Mouse (Mus musculus) thymus, adult 2 months (tissue): ENCODE data around the gene D430041D05Rik. TPM values are rescaled to one million over a fixed set of nuclear protein-coding genes. Genes with fewer than 3 reads are reported as not detected.

ENCODE experiments used
- DNase-seq: peaks from one replicate; pipeline ENCODE4 v3.0.0; 2021
- H3K27ac ChIP-seq: fragments of 200-500 bp; 2 replicates; pipeline ENCODE4 v1.5.1; 2012; ENCODE audit warnings: low read length, control low read depth; ENCODE audit not compliant: control insufficient read depth, insufficient read depth
- H3K27me3 ChIP-seq: fragments of 200-500 bp; 2 replicates; pipeline ENCODE4 v1.6.1; 2012; ENCODE audit warnings: mild to moderate bottlenecking, low read length, moderate library complexity, mixed read lengths; ENCODE audit not compliant: control insufficient read depth, insufficient read depth
- H3K36me3 ChIP-seq: fragments of 200-500 bp; 2 replicates; pipeline ENCODE4 v1.6.1; 2012; ENCODE audit warnings: mild to moderate bottlenecking, low read length, moderate library complexity; ENCODE audit not compliant: control insufficient read depth, insufficient read depth
- H3K4me1 ChIP-seq: fragments of 200-500 bp; replicated peaks from 2 replicates; pipeline ENCODE4 v1.6.1; 2012; ENCODE audit warnings: low read length; ENCODE audit not compliant: control insufficient read depth, insufficient read depth
- H3K4me3 ChIP-seq: fragments of 200-500 bp; 2 replicates; pipeline ENCODE4 v1.5.1; 2012; ENCODE audit warnings: mild to moderate bottlenecking, low read length, control low read depth, moderate library complexity; ENCODE audit not compliant: control insufficient read depth, insufficient read depth
- CTCF ChIP-seq: fragments of 200-500 bp; IDR thresholded peaks from 2 replicates; pipeline ENCODE4 v1.5.1; 2012; ENCODE audit warnings: mild to moderate bottlenecking, control low read depth, low read length, moderate library complexity, borderline replicate concordance; ENCODE audit not compliant: control insufficient read depth, poor library complexity, insufficient read depth; ENCODE audit errors: extremely low read depth
- POLR2A ChIP-seq: fragments of 200-500 bp; IDR thresholded peaks from 2 replicates; pipeline ENCODE4 v1.6.1; 2012; ENCODE audit warnings: mild to moderate bottlenecking, low read length, control low read depth, moderate library complexity; ENCODE audit not compliant: control insufficient read depth, poor library complexity, insufficient read depth; ENCODE audit errors: extremely low read depth
- WGBS: fragments of 180-500 bp; shearing (Covaris S2); methylation state at CpG from one replicate; pipeline ENCODE4 v1.1.7; 2018; 5-methylcytosine and 5-hydroxymethylcytosine counted together
- polyA plus RNA-seq: library from polyadenylated mRNA; depleted of rRNA; stranded (reverse); fragments of >200 nt; gene quantifications from 2 replicates; pipeline ENCODE4 v1.2.3, GENCODE M21; 2012

The D430041D05Rik gene
- polyA plus RNA-seq, 1 experiment: 3.0 TPM

GRCm38 (mm10) chr2:104307102-104307501 lies 103.7 kb downstream of the D430041D05Rik start:
- Histone ChIP-seq H3K4me3 (no peak overlapping the region), H3K27ac (no peak overlapping the region), H3K36me3 (no peaks in the 10 kb centered on the region), H3K27me3 (no peaks in the 10 kb centered on the region), H3K4me1 (no peaks in the 10 kb centered on the region)
- no peak for DNase-seq
- 84% methylated on average over 4 of the region's 4 CpGs for WGBS
- TF ChIP-seq CTCF (no peak), POLR2A (no peak)

- 90% methylated on average over 5 of the region's 5 CpGs for WGBS
- DNase-seq: no peak
- TF ChIP-seq CTCF: no peak
- no peak for TF ChIP-seq POLR2A
- no peaks in the 10 kb centered on the region for H3K27me3 ChIP-seq
- no peaks in the 10 kb centered on the region for H3K4me1 ChIP-seq
- H3K4me3 ChIP-seq: no peak overlapping the region
- H3K36me3 ChIP-seq: no peaks in the 10 kb centered on the region
- no peak overlapping the region for H3K27ac ChIP-seq
Observed at GRCm38 (mm10) chr2:104305722-104306121, 105.1 kb downstream of the D430041D05Rik start.

- no peaks in the 10 kb centered on the region for H3K27me3 ChIP-seq
- TF ChIP-seq POLR2A (no peak), CTCF (no peak)
- H3K4me3 ChIP-seq: no peak overlapping the region
- H3K27ac ChIP-seq: no peak overlapping the region
- no peak for DNase-seq
- 77% methylated on average over 1 of the region's 1 CpGs for WGBS
- no peaks in the 10 kb centered on the region for H3K4me1 ChIP-seq
- H3K36me3 ChIP-seq: no peaks in the 10 kb centered on the region
Observed at GRCm38 (mm10) chr2:104299912-104300311, 110.9 kb downstream of the D430041D05Rik start.

GRCm38 (mm10) chr2:104299160-104299559 lies 111.7 kb downstream of the D430041D05Rik start:
- Histone ChIP-seq H3K4me1 (no peaks in the 10 kb centered on the region), H3K4me3 (no peak overlapping the region), H3K27me3 (no peaks in the 10 kb centered on the region), H3K27ac (no peak overlapping the region), H3K36me3 (no peaks in the 10 kb centered on the region)
- TF ChIP-seq CTCF: no peak
- TF ChIP-seq POLR2A: no peak
- peak; percentile 45 for DNase-seq
- 24% methylated on average over 7 of the region's 7 CpGs for WGBS

GRCm38 (mm10) chr2:104286821-104287220 lies 124.0 kb downstream of the D430041D05Rik start:
- Histone ChIP-seq H3K27me3 (no peaks in the 10 kb centered on the region), H3K4me3 (no peak overlapping the region), H3K4me1 (no peaks in the 10 kb centered on the region), H3K27ac (no peak overlapping the region), H3K36me3 (no peaks in the 10 kb centered on the region)
- WGBS: 83% methylated on average over 3 of the region's 3 CpGs
- no peak for DNase-seq
- no peak for TF ChIP-seq CTCF
- TF ChIP-seq POLR2A: no peak

GRCm38 (mm10) chr2:104283401-104283955 lies 127.3 kb downstream of the D430041D05Rik start:
- no peaks in the 10 kb centered on the region for H3K27me3 ChIP-seq
- H3K4me3 ChIP-seq: no peak overlapping the region
- H3K36me3 ChIP-seq: no peaks in the 10 kb centered on the region
- no peak for TF ChIP-seq CTCF
- TF ChIP-seq POLR2A: no peak
- H3K27ac ChIP-seq: no peak overlapping the region
- DNase-seq: no peak
- 93% methylated on average over 8 of the region's 8 CpGs for WGBS
- H3K4me1 ChIP-seq: no peaks in the 10 kb centered on the region

- Histone ChIP-seq H3K4me1 (no peaks in the 10 kb centered on the region), H3K4me3 (no peak overlapping the region), H3K36me3 (no peaks in the 10 kb centered on the region), H3K27me3 (no peaks in the 10 kb centered on the region), H3K27ac (no peak overlapping the region)
- TF ChIP-seq CTCF (no peak), POLR2A (no peak)
- WGBS: 92% methylated on average over 2 of the region's 2 CpGs
- DNase-seq: no peak
Observed at GRCm38 (mm10) chr2:104282835-104283234, 128.0 kb downstream of the D430041D05Rik start.
